Mouse (Mus musculus): Measurements from ENCODE around the gene Nol3. TPM values are rescaled to one million over a fixed set of nuclear protein-coding genes. Genes with fewer than 3 reads are reported as not detected.

Gene Nol3
- total RNA-seq, 2 experiments from 2014 or later: 8.9 to 10.4 TPM

GRCm38 (mm10) chr8:105317941-105318340, 42.0 kb downstream of the Nol3 start:
- Histone ChIP-seq H3K27ac (no peak overlapping the region), H3K4me3 (no peak overlapping the region)
- no peak for DNase-seq (ENCODE audit: extremely low spot score in 1 of 2, low spot score in 2 of 2)
- no peak for TF ChIP-seq CTCF (IDR thresholded peaks at IDR 0.05)
- intact Hi-C loops (cut with DNase I): no loop called here

- no peak for TF ChIP-seq CTCF (IDR thresholded peaks at IDR 0.05)
- no peak overlapping the region; the same call in 1 of the 2 replicates for H3K27ac ChIP-seq
- H3K4me3 ChIP-seq: no peak overlapping the region
- intact Hi-C loops (cut with DNase I): no loop called here
- DNase-seq (ENCODE audit: extremely low spot score in 1 of 2, low spot score in 2 of 2): no peak
Observed at GRCm38 (mm10) chr8:105318662-105319190, 42.8 kb downstream of the Nol3 start.

- H3K4me3 ChIP-seq: no peak overlapping the region
- TF ChIP-seq CTCF (IDR thresholded peaks at IDR 0.05): no peak
- intact Hi-C loops (cut with DNase I): no loop called here
- H3K27ac ChIP-seq: no peak overlapping the region
- no peak for DNase-seq (ENCODE audit: extremely low spot score in 1 of 2, low spot score in 2 of 2)
Observed at GRCm38 (mm10) chr8:105323183-105323582, 47.2 kb downstream of the Nol3 start.

DNA sequence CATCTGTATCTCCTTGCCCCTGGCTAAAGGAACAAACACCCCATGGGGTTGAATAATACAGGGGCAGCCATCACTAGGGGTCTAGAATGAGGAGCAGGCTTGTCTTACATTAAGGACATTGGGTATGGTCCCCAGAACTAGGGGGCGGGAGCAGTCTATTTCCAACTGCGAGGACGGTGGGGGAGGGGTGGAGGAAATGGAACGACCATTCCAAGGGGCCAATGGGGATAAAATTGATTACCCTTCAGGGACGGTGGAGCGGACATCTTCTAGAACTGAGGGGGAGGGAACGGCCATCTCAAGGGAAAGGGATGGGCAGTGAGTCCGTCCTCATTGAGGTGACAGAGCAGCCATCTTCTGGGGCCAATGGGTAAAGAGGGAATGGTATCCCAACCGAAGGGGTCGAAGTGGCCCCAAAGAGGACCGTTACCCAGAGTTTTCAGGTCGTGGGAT, 49.7 kb downstream of the Nol3 start:
- intact Hi-C loops (cut with DNase I): loop anchor here (2.0 kb wide), 1 partner anchor 15 kb away; no protein-coding TSS in a partner anchor
- H3K4me3 ChIP-seq: peak overlapping the region; percentile 99
- H3K27ac ChIP-seq: peak overlapping the region; percentile 96
- no peak for TF ChIP-seq CTCF (IDR thresholded peaks at IDR 0.05)
- DNase-seq (ENCODE audit: extremely low spot score in 1 of 2, low spot score in 2 of 2): no peak

- H3K4me3 ChIP-seq: peak within 1 kb of the TSS; percentile 99
- peak; percentile 96 to 97 for DNase-seq (ENCODE audit: extremely low spot score in 1 of 2, low spot score in 2 of 2)
- intact Hi-C loops (cut with DNase I): loop anchor here (2.0 kb wide), 1 partner anchor 15 kb away; no protein-coding TSS in a partner anchor
- TF ChIP-seq CTCF (IDR thresholded peaks at IDR 0.05): peak; percentile 46
- peak within 1 kb of the TSS; percentile 96 for H3K27ac ChIP-seq
Observed at GRCm38 (mm10) chr8:105326141-105326672, 50.3 kb downstream of the Nol3 start, which contains the start of the genes Lrrc29 and Tmem208. Gene Lrrc29 (minus strand): TSS chr8:105326278. Gene Tmem208 (plus strand): TSS chr8:105326354.

DNA sequence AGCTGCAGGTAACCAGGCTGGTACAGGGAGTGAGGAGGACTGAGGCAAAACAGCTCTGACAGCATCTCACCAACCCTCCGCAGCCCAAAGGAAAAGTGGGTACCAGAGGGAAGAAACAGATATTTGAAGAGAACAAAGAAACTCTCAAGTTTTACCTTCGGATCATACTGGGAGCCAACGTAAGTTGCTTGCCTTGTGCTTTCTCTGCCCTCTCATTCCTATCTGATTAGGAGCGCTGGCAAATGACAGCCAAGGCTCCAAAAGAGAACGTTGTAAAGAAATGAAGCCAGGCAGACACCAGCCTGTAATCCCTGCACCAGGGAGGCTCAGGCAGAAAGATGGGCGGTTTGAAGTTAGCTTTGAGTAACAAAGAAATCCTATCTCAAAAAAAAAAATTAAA, 51.0 kb downstream of the Nol3 start:
- Histone ChIP-seq H3K4me3 (peak overlapping the region; percentile 99), H3K27ac (no peak overlapping the region; the same call in 1 of the 2 replicates)
- intact Hi-C loops (cut with DNase I): loop anchor here (2.0 kb wide), 1 partner anchor 14 kb away; no protein-coding TSS in a partner anchor
- no peak for DNase-seq (ENCODE audit: extremely low spot score in 1 of 2, low spot score in 2 of 2)
- no peak for TF ChIP-seq CTCF (IDR thresholded peaks at IDR 0.05)

DNA sequence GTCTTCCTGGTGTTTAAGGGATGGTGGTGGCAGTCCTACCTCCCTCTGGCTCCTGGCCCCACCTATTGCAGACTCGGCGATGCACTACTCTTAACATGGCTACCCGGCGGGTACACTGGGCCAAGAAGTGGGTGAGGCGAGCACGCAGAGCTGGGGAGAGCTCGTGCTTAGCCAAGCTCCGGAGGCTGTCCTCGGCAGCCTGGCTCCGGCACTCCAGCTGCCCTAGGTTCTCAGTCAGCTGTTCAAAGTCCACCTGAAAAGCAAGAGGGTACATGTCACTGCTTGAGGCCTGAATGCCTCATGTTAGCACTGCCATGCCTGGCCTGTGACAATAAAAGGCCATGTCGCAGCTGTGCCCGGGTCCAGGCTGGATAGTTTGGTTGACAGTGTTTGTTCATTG, 54.4 kb downstream of the Nol3 start:
- no peak overlapping the region for H3K4me3 ChIP-seq
- intact Hi-C loops (cut with DNase I): no loop called here
- H3K27ac ChIP-seq: no peak overlapping the region
- TF ChIP-seq CTCF (IDR thresholded peaks at IDR 0.05): no peak
- no peak for DNase-seq (ENCODE audit: extremely low spot score in 1 of 2, low spot score in 2 of 2)

GRCm38 (mm10) chr8:105331469-105331868, 55.5 kb downstream of the Nol3 start:
- no peak for DNase-seq (ENCODE audit: extremely low spot score in 1 of 2, low spot score in 2 of 2)
- TF ChIP-seq CTCF (IDR thresholded peaks at IDR 0.05): no peak

More at GRCm38 (mm10) chr8:105331469-105331868, 55.5 kb downstream of the Nol3 start:
- intact Hi-C loops (cut with DNase I): no loop called here
- Histone ChIP-seq H3K27ac (no peak overlapping the region), H3K4me3 (no peak overlapping the region)

Small RNA genes within 50 kb of the gene (microRNA-seq; reads per million reads assigned to microRNA genes)
- 0 reads per million in 2 experiments for gene Gm27320
- gene Mir328: 14,844 to 17,063 reads per million in 2 experiments

Other genes starting within 250 kb of the Nol3 start
- not detected for gene Ces3a, start 227.5 kb upstream of the Nol3 start, total RNA-seq (2021)
- gene Ces3b, start 192.4 kb upstream of the Nol3 start, total RNA-seq (2021): not detected
- gene Ces4a, start 144.3 kb upstream of the Nol3 start, total RNA-seq (2021): not detected
- gene Cbfb, start 105.5 kb upstream of the Nol3 start, total RNA-seq (2021): 10 to 100 TPM; 20.7 to 22.3 TPM
- gene D230025D16Rik, start 51.0 kb upstream of the Nol3 start, total RNA-seq (2021): 10 to 100 TPM; 37.9 to 38.3 TPM
- 1 to 10 TPM; 2.1 to 2.8 TPM for gene B3gnt9, start 21.0 kb upstream of the Nol3 start, total RNA-seq (2021)
- 1 to 10 TPM; 8.0 TPM for gene Tradd, start 11.5 kb upstream of the Nol3 start, total RNA-seq (2021)
- gene Fbxl8, start 11.5 kb upstream of the Nol3 start, total RNA-seq (2021): 1 to 10 TPM in 1 of 2 experiments, under 1 TPM in 1; 1.00 to 1.1 TPM
- gene Hsf4, start 6.3 kb upstream of the Nol3 start, total RNA-seq (2021): 10 to 100 TPM; 17.2 to 17.5 TPM
- gene 4931428F04Rik, start 13.7 kb downstream of the Nol3 start, total RNA-seq (2021): 10 to 100 TPM; 28.0 to 30.0 TPM
- gene Exoc3l, start 20.0 kb downstream of the Nol3 start, total RNA-seq (2021): 1 to 10 TPM; 1.1 to 2.2 TPM
- gene E2f4, start 21.5 kb downstream of the Nol3 start, total RNA-seq (2021): 10 to 100 TPM; 36.4 to 39.3 TPM
- 1 to 10 TPM; 1.4 to 1.9 TPM for gene Elmo3, start 29.5 kb downstream of the Nol3 start, total RNA-seq (2021)
- 1 to 10 TPM; 6.6 to 6.8 TPM for gene Lrrc29, start 50.1 kb downstream of the Nol3 start, total RNA-seq (2021)
- 10 to 100 TPM; 35.4 to 40.1 TPM for gene Tmem208, start 50.2 kb downstream of the Nol3 start, total RNA-seq (2021)
- gene Fhod1, start 71.8 kb downstream of the Nol3 start, total RNA-seq (2021): 1 to 10 TPM; 3.5 to 3.7 TPM
- 10 to 100 TPM; 41.9 to 42.5 TPM for gene Slc9a5, start 72.7 kb downstream of the Nol3 start, total RNA-seq (2021)
- 1 to 10 TPM; 3.7 to 4.5 TPM for gene Plekhg4, start 97.1 kb downstream of the Nol3 start, total RNA-seq (2021)
- gene Kctd19, start 137.4 kb downstream of the Nol3 start, total RNA-seq (2021): not detected
- gene Lrrc36, start 137.4 kb downstream of the Nol3 start, total RNA-seq (2021): under 1 TPM in 1 of 2 experiments, not detected in 1; 0.27 TPM
- gene Tppp3, start 195.4 kb downstream of the Nol3 start, total RNA-seq (2021): 10 to 100 TPM; 36.1 to 42.5 TPM
- gene Zdhhc1, start 220.8 kb downstream of the Nol3 start, total RNA-seq (2021): 10 to 100 TPM; 43.0 to 48.7 TPM
- not detected for gene Hsd11b2, start 242.6 kb downstream of the Nol3 start, total RNA-seq (2021)

Measured in left cerebral cortex, adult 2 months (tissue).